Mouse (Mus musculus) thymus, postnatal 36 days (tissue): Measurements from ENCODE around the gene Dscaml1.
A peak's percentile ranks its signal among the peaks of the same experiment; 100 is the strongest.

ENCODE experiments used
- DNase-seq, 2 experiments: peaks; one replicate each; pipeline ENCODE4 v3.0.0; 2022; ENCODE audit warnings: mixed read lengths in 2 of 2

The Dscaml1 gene

DNA sequence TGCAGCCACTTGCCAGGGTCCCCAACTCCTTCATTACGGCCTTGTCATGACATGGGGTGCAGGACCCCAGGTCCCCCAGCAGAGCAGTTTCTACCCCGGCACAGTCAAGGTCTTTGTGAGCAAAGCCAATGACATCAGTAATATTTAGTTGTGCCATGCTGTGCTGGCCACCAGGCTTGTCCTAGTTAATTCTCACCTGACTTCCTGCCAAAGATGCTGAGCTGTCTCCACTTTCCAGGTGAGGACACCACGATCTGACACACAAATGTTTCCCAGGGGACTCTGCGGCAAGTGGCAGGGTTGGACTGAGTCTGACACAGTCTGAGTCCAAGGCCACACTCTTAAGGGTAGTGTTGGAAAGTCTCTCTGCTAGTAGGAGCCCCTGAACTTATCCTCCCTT lies at the start of gene Dscaml1:
TSS of gene Dscaml1 (plus strand) at position 173 of the 400 bp plus-strand sequence.
- DNase-seq, result no peak

DNA sequence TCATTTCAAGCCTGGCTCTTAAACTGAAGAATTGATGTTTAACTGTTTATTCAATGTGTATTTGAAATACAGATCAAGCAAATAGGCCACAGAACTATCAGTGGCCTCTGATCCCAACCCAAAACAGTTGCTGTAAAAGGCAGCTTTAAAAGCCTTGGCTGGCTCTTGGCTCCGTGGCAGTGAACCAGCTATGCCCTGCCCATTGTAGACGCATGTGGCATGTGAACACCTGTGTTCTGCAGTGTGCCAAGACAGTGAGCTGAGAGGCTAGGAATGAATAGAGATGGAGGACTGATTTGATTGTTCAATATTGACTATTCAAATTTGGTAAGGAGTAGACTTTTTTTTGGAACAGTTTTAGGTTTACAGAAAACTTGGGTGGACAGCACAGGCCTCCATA lies 49.5 kb upstream of the Dscaml1 start:
- DNase-seq, result no peak

DNA sequence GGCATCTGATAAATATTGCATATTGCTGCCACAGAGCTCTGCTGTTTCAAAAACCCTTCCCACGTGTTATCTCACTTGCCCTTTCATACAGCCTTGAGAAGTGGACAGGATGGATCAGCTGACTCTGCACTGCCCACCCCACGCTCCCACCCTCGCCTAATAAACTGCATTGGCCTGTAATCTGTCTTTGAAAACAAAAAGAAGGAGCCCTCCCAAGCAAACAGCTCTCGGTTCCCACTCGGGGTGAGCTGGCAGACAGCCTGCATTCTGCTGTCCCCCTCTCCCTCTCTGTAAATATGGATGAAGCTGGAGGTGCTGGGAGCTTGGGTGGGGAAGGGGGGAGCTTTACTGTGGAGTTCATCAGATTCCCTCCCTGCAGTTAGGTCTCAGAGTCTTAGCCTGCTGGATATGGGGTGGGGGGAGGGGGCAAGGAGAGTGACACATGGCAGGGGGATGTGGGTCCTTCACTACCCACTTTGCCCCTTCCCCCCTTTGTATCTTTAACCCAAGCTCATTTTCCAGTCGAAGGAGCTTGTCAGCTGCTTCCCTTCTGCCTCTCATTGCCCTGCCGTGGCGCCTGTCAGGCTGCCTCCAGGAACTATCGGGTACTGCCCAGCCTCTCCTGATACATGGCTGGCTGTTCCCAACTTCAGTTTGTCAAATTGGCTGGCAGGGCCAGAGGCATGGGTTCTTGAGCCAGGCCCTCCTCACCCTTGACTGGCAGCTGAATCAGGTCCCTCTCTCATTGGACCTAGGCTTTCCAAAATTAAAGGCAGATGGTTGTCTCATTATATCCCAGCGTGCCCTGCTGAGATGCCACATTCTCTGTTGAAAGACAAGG lies 45.8 kb upstream of the Dscaml1 start:
- no peak for DNase-seq

DNA sequence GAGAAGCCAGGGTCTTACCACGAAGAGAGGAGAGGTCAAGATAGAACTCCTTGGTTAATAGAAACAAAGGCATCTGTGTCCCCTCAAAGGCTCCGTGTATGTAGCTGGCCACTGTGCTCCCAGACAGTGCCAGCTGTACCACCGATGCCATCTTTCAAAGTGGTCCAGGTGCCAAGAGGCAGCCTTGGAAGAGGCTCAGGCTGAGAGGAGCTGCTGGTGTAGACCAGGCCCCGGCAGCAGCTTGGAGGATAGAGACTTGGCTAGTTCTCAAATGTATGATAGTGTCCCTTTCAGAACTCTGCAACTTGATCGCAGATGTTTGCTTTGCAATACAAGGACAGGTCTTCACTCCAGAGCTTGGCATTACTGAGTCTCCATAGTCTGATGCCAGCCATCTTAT lies 44.1 kb upstream of the Dscaml1 start:
- DNase-seq, result no peak

DNA sequence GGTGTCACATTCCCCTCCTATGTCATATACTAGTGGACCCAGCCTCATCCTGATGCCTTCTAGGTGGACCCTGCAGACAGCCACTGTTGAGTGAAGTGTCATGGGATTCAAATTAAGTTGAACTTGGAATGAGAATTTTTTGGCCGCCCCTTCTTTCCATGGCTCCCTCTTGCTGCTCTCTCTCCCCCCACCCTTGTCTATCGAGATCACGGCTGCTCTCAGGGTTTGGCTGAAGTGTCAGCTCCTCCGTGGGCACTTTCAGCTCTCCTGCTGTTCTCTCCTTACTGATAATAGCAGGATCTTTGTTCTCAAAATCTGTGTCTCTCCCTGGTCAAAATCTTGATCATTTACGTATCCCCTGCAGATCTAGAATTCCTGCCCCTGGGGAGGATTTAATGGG lies 43.6 kb upstream of the Dscaml1 start:
- DNase-seq, result no peak

DNA sequence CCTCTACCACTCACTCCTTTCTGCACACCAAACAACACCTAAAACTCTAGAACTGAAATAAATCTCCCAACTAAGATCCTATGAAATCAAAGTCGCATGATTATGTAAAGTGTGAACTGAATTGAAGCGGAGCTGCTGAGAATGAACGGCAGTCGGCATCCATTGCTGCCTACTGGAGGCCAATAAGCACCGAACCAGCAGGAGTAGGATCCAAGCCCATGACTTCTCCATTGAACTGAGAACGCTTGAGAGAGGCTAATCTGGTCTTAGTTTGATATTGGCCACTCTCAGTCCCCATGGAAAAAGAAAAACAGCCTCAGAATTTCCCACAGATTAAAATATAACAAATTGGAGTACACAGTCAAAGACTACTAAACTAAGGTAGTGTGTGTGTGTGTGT lies 42.5 kb upstream of the Dscaml1 start:
- DNase-seq, result no peak

DNA sequence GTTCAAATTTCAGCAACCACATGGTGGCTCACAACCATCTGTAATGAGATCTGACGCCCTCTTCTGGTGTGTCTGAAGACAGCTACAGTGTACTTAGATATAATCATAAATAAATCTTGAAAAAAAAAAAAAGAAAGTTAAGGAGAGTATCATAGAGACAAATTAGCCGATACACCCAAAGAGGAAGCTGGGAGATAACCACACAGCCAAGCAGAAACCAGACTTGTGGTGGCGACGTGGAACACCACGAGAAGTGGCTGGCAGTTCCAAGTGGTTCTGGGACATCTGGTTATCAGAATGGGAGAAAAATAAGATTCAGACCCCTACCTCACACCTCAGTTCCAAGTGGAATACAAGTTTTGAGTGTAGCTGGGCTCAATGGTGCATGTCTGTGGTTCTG lies 39.7 kb upstream of the Dscaml1 start:
- DNase-seq, result no peak

DNA sequence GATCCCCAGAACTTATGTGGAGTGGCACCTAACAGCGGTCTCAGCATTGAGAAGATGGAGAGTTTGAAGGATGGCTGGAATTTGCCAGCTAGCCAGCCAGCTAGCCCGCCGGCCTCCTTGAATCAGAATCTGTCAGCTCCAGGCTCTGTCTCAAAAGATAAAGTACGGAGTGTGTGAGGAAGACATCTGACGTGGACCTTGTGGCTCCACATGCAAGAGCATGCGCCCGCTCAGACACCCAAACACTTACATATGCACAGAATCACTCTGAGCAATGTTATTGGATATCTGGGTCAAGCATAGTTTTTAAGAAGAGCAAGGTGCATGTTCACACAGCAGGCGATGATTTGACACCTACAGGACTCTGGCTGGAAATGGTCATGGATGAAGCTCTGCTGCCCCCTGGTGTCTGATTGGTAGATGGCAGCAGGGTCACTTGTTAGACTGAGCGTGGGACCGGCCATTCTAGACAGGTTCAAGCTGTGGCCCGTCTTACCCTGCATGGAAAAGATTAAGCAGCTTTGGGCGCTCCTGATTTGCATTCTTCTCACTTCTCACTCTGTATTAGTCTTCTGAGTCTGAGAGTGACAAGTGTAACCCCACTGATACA lies 37.9 kb upstream of the Dscaml1 start:
- peak; percentile 82 to 88 for DNase-seq

DNA sequence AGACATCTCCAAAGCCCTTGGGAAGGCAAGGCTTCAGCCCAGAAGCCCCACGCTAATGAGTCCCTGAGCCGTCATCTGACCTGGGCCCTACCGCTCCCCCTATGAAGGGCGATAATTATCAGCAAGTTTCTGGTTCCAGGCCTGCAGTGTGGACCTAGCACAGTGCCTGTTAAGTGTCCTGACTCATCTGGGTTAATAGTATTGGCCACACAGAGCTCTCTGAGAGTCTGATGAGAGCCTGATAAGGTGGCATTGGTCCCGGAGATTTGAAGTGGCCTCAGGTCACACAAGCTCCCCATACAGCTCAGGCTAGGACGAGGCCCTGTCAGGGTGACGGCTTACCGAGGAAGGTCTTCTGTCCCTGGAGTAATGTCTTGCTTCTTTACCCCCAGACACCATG lies 36.8 kb upstream of the Dscaml1 start:
- DNase-seq, result no peak

DNA sequence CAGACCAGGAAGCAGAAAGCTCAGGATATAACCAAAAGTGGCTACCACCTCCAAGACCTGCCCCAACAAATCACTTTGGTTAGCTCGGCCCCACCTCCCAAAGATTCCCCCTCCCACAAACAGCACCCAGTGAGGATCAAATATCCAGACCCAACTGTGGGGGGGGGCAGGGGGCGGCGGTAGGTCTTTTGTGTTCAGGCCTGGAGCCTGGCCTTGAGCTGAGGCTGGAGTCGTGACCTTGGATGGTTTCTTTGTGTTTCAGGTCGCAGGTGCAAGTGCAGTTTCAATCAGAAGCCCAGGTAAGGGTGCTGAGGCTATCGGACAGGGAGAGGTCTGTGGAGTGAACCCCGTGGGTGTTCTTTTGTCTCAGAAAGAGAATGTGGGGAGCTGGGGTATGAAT lies 35.1 kb upstream of the Dscaml1 start:
- no peak for DNase-seq

DNA sequence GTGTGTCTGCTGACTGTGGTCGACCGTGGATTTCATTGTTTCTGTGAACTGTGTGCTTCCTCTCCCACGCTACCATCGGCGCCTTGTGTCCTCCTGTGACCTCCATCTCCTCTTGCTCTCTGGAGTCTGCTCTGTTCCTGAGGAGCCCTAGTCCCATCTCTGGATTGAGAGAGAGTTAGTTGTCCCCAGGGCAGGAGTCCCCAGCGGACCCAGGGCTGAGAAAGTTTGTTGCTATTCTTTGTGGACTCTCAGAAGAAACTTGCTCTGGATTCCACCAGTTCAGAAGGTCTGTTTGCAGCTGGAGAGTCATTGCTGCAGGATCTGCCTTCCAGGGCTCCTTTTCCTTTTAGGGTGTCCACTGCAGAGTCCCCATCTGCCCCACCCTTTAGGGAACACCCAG lies 31.2 kb upstream of the Dscaml1 start:
- no peak for DNase-seq

DNA sequence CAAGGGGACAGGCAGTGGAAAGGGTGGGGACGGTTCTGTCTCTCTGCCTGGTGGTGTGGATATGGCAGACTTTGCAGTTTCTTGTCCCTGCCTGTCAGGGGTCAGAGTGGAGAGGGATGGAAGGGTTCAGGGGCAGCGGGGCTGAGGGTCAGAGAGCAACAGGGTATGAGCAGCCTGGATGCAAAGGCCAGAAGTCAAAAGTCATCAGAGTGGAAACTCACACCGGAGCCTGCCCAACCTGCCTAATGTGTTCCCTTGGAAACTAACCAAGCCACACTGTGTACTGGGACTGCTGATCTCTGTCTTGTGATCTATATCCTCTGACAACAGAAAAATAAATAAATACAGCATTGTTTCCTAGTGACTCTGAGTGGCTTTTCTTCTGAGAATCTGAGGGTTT lies 30.6 kb upstream of the Dscaml1 start:
- no peak for DNase-seq

DNA sequence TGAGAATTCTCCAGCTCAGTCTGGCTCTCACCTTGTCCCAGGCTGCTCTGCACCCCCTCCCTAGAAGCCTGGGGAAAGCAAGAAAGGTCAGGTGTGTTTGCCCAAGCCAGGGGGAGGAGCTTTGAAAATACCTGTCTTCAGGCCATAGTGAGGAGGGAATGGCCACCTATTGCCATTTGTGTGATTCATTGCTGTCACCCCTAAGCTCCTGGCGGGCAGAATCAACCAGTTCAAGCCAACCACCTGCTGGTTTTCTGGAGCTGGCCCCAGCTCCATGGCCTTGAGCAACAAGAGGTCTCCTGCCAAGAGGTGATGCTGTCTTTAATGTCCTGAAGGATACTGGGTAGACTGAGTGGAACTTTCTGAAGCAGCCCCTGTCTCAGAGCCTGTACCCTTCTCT lies 28.1 kb upstream of the Dscaml1 start:
- DNase-seq, result no peak

DNA sequence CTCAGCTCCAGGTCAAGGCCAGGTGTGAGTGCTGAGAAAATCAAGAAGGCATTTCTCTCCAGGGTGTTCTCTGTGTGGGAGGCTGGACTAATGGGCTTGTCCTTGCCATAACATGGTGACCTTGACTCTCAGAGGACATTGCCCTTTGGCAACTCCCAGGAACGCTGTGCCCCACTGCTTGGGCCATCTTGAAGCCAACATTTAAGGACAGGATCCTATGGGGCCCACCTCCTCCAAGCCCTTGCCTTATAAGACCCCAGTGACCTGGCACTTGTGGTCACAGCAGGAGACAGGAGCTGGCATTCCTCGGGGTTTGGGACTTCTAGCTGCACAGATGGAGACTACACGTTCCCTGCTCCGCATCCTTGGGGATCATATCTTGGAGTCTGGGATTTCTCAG lies 27.0 kb upstream of the Dscaml1 start, which contains the start of gene Fxyd2:
TSS of gene Fxyd2 (plus strand) at position 236 of the 400 bp plus-strand sequence.
- no peak for DNase-seq

DNA sequence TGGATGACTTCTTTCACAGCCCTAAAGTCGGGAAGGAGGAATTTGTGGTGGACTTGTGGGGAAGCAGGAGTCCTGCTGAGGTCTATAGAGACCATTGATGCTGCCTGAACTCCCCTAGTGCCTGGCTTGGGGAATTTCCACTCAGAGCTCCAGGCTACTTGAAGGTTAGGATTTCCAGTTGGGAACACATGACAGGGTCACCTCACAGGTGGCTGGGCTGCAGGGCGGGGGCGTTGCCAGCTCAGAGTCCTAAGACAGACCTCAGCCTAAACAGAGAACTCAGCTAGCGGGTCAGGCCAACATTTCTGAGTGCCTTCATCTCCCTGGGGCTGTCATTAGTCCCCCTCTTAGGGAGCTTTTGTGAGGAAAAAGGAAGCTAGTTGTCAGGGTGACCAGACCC lies 24.6 kb upstream of the Dscaml1 start:
- no peak for DNase-seq

DNA sequence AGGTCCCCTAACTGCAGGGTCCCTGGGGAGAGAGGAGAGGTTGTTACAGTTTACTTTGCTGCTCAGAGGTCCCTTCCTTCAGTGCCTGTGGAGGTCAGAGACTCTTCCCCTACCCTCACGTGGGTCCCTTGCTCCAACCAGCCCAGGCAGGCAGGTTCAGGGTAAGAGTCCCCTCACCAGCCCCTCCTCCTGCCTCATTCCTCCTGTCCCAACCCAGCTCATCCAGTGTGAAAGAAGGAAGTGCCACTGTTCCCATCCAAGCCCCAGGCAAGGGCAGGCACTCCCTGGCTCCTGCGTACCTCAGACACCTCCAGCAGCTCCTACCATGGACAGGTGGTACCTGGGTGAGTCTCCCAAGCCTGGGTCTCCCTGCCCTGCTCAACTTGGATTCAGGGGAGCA lies 23.5 kb upstream of the Dscaml1 start:
- no peak for DNase-seq

DNA sequence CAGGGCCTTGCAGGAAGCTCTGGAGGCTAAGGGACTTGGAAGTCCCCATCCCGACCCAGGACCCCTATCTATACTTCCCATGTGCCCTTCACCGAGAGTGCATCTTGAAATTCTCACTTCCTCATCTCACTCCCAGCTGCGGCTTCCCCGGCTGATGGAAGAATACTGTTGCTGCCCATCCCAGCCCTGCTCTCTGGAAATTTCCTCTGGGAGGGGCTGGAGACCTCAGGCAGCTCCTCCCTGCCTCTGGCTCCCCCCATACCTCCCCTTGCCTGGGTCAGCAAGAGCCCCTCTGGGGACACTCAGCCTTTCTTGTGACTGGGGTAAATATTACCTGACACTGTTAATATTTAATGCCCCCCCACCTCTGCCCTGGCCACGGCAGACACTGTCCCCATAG lies 20.7 kb upstream of the Dscaml1 start:
- DNase-seq, result no peak

DNA sequence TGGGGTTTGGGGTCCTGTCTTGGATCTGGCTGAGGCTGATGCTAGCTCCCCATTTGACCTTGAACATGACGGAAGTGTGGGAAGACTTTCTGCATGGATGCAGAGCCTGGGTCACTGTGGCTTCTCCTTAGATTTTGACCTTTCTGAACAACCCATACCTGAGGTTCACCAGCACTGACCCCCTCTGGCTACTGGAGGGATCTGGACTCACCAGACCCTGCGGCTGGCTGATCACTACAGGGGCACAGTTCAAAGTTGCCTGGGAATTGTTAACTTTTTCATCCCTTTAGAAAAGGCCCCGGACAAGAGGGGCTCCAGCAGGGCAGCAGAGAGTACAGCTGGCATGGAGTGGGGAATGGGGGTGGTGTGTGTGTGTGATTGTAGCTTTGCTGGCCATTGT lies 19.6 kb upstream of the Dscaml1 start:
- DNase-seq, result no peak

DNA sequence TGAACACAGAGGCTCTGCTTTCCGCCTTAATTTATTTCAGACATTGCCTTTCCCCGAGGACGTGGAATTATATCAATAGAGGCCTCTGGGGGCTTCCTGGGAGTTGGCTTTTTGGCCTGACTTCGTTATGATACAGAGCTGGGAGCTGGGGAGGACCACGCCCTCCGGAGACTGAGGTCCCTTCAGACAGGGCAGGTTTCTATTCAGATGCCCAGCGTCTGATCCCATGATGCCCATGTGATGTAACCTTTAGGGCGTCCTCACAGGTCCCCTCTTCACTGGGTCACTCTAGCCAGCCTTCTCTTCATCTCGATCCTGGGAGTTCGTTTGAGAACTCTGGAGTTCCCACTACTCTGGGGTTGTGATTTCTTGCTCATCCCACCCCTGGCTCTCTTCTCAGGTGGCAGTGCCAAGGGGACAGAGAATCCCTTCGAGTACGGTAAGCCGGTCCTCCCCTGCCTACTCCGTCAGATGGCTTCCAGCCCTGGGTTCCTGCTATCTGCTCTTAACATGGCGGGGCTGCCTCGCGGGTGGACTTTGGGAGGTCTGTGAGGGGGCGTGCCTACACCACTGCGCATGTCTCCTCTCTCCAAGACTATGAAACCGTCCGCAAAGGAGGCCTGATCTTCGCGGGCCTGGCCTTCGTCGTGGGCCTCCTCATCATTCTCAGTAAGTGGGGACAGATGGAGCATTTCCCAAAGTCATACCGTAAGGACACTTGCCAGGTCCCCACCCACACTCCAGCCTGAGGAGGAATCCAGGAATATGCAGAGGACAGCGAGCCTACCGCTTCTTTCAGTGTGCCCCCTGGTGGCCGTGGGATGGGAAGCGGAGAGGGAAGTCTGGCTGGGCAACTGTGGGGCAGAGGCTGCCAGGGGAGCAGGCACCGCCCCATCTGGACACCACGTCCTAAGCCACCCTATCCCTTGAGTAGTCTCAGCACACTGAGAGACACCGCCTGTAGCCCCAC lies 18.4 kb upstream of the Dscaml1 start:
- DNase-seq, result peak; percentile 59 to 65

DNA sequence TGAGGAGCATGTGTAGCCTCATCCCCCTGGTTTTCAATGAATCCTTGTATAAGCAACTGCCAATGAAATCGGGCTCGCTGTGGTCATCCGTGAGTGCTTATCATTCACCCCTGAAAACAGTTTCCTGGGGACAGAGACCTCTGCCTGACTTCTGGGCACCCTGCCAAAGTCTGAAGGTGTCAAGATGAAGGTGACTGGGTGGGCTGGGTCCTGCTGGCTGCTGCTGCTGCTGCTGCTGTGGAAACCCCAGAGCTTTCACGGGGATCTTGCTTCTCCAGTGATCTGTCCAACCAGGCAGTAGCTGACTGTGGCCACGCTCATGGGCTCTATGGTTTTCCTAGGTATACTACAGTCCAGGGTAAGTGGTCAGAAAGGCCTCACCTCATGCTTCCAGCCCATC lies 16.2 kb upstream of the Dscaml1 start:
- DNase-seq, result no peak

DNA sequence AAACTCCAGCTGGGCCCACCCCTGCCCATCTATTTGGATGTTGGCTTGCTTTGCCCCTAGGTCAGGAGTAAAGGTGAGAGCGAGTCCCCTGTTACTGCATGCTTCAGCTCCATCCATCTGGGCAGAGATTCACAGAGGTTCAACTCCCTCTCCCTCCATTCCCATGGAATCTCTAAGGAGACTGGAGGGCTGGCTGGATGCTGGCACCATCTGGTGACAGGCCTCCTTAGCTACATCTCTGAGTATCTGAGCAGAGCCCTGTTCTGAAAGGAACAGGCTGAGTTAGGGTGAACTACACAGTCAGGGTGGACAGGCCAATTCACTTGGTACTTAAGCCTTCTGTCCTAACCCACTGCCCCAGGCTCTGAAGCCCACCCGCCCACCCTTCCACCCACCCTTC lies 15.8 kb upstream of the Dscaml1 start:
- no peak for DNase-seq

DNA sequence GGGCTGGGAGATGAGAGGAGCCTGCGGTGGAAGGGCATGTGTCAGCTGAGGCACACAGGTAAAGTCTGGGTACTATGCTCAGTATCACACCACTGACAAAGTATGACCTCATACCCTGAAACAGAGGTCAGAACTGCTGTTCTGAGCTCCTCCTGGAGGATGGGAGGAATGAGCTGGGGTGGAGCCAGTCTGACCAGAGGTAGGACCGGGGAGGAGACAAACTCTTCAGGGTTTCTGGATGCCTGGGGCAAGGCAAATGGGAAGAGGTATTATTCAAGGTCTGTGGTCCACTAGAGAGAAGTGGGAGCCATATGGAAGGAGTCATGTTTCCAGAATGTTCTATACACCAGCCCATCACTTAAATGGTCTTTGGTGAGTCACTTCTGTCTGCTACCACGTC lies 15.3 kb upstream of the Dscaml1 start:
- DNase-seq, result no peak

DNA sequence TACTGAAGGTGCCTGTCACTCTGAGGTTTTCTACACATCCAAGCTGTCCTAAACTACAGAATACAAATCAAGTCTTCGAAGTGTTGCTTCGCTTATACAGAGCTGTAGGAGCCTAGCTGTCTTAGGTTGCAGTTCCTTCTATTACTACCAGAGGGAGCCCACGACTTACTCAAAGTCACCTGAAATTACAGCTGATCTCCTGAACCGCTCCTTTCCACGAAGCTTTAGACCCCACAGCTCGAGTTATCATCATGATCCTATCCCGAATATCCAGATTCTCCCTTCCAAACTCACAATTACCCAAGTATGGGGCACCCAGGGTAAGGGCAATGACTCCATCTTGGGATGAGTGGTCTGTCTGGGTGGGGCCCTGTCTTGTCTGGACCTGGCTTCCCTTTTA lies 14.6 kb upstream of the Dscaml1 start:
- no peak for DNase-seq
